Mouse (Mus musculus): ENCODE results near the gene Nsd1.

DNA sequence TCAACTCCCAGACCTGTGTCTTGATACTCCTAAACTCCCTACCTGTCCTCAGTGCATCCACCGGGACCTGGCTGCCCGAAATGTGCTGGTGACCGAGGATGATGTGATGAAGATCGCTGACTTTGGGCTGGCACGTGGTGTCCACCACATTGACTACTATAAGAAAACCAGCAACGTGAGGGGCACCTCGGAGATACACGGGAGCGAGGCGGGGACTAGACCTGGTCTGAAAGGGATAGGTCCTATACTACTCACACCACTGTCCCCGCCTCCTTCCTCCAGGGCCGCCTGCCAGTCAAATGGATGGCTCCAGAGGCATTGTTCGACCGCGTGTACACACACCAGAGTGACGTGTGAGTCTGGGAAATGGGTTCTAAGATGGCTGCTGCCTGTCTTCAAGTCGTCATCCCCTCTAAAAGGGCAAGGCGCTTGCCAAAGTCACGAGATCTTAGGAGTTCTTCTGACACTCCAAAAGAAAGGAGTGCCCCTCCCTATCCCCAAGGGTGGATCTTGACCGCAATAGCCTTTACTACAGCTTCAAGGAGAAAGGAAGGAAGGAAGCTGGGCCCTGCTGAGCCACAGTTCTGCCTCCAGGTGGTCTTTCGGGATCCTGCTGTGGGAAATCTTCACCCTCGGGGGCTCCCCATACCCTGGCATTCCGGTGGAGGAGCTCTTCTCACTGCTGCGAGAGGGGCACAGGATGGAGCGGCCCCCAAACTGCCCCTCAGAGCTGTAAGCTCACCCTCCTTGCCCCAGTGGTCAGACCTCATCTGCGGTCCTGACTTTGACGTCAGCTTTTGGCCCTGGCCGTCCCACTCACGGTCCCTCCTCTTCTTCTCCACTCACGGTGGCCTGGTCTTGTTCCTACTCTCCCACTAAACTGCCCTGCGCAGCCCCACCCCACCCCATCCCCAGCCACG, 42.5 kb upstream of the Nsd1 start:
- no peak for TF ChIP-seq CTCF (IDR thresholded peaks at IDR 0.05; ENCODE audit: control insufficient read depth, insufficient read depth, insufficient replicate concordance, low read depth, low read length)
- no peak for TF ChIP-seq POLR2A (IDR thresholded peaks at IDR 0.05; ENCODE audit: control insufficient read depth, low read depth, low read length)
